Mouse (Mus musculus) heart, embryonic 15.5 days (tissue): Measurements from ENCODE around the gene Cbln3. TPM values are rescaled to one million over a fixed set of nuclear protein-coding genes. Genes with fewer than 3 reads are reported as not detected.

Experiments used
- ATAC-seq: fragments of 200-750 bp; cut with Nextera tagmentation; replicated peaks from 2 replicates; pipeline ENCODE4 v1.8.0; 2017; ENCODE audit warnings: low read depth, moderate TSS enrichment; ENCODE audit not compliant: insufficient number of reproducible peaks, insufficient read depth, low FRiP score
- H3K27ac ChIP-seq: fragments of 300-500 bp; sonication (generic); 2 replicates; pipeline ENCODE4 v1.5.1; 2015; ENCODE audit warnings: mild to moderate bottlenecking, inconsistent platforms
- H3K27me3 ChIP-seq: fragments of 300-500 bp; sonication (generic); 2 replicates; pipeline ENCODE4 v1.6.1; 2015; ENCODE audit warnings: inconsistent platforms
- H3K36me3 ChIP-seq: fragments of 300-500 bp; sonication (generic); 2 replicates; pipeline ENCODE4 v1.6.1; 2015; ENCODE audit warnings: mild to moderate bottlenecking, inconsistent platforms
- H3K4me1 ChIP-seq: fragments of 300-500 bp; sonication (generic); replicated peaks from 2 replicates; pipeline ENCODE4 v1.6.1; 2015; ENCODE audit warnings: inconsistent platforms
- H3K4me2 ChIP-seq: fragments of 300-500 bp; sonication (generic); 2 replicates; pipeline ENCODE4 v1.6.1; 2015; ENCODE audit warnings: inconsistent platforms, mild to moderate bottlenecking, moderate library complexity
- H3K4me3 ChIP-seq: fragments of 300-500 bp; sonication (generic); 2 replicates; pipeline ENCODE4 v1.5.1; 2015; ENCODE audit warnings: mild to moderate bottlenecking, inconsistent platforms
- H3K9ac ChIP-seq: fragments of 300-500 bp; sonication (generic); 2 replicates; pipeline ENCODE4 v1.6.1; 2015; ENCODE audit warnings: mild to moderate bottlenecking, inconsistent platforms
- H3K9me3 ChIP-seq: fragments of 300-500 bp; sonication (generic); replicated peaks from 2 replicates; pipeline ENCODE4 v1.6.1; 2016; ENCODE audit warnings: inconsistent platforms
- WGBS: fragments of 180-500 bp; shearing (Covaris S2); methylation state at CpG from one replicate; pipeline ENCODE4 v1.1.7; 2015; ENCODE audit warnings: mixed read lengths; 5-methylcytosine and 5-hydroxymethylcytosine counted together
- polyA plus RNA-seq: library from polyadenylated mRNA; unstranded; fragments of >200 nt; fragmentation: Nextera tagmentation; extraction: Ambion mirVana; gene quantifications from 2 replicates; pipeline ENCODE4 v1.2.1, GENCODE M21; 2015

The Cbln3 gene
- polyA plus RNA-seq = 0.36 and 0.50 TPM in 2 replicates

DNA sequence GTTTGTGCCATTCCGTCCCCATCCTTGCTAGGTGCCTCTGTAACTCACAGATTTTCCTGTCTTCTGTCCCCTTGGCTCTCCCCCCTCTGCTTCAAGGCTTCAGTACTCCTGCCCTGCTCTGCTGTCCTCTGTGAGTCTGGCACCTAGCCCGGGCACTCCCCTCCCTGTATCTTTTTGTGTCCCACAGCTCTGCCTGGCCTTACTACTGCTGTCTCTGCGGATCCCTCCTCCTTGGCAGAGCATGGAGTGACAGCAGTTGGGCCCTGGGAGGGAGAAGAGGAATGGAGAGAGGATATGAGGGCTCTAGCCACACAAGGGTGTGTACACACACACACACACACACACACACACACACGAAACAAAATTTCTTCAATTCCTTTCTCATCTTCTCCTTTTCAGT lies at the start of gene Cbln3:
Gene Cbln3, minus strand, starts transcription at position 227 of the 400 bp plus-strand sequence.
- H3K36me3 ChIP-seq = peaks cover 25% of the 10 kb centered on the region
- H3K27me3 ChIP-seq = no peaks in the 10 kb centered on the region
- H3K4me2 ChIP-seq = peak within 1 kb of the TSS; percentile 68
- no peaks in the 10 kb centered on the region for H3K9me3 ChIP-seq
- ATAC-seq = peak; percentile 66
- WGBS = 21% methylated on average over 4 of the region's 4 CpGs
- H3K9ac ChIP-seq = peak within 1 kb of the TSS; percentile 89
- H3K27ac ChIP-seq = peak within 1 kb of the TSS; percentile 97
- peak within 1 kb of the TSS; percentile 86 for H3K4me3 ChIP-seq
- H3K4me1 ChIP-seq = peaks cover 30% of the 10 kb centered on the region

DNA sequence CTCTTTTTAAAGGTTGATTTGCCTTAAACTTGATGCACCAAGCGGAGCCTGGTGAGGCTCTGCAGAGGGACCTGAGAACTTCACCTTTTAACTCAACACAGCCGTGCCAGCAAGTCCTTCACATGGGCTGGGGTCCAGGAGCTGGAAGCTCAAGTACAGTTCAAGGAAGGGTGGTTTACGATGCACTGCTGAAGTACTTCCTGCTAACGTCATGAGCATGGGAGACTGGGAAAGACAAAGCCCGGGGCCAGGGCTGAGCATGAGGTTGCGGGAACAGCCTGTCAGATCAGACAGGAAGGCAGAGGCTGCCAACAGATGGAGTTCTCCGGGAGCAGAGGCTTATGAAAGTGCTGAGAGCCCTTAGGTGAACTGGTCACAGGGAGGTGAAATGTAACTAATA lies 49.4 kb upstream of the Cbln3 start:
- no peak overlapping the region for H3K27ac ChIP-seq
- no peak overlapping the region for H3K9ac ChIP-seq
- ATAC-seq = no peak; the same call in 1 of the 2 replicates
- H3K36me3 ChIP-seq = no peaks in the 10 kb centered on the region
- no peaks in the 10 kb centered on the region for H3K9me3 ChIP-seq
- no peak overlapping the region for H3K4me3 ChIP-seq
- WGBS = 26% methylated on average over 7 of the region's 7 CpGs
- no peaks in the 10 kb centered on the region; the same call in 1 of the 2 replicates for H3K4me1 ChIP-seq
- H3K27me3 ChIP-seq = no peaks in the 10 kb centered on the region
- 0 out of 2 replicates have a peak overlapping the region, but pooled peaks have one; percentile 5 for H3K4me2 ChIP-seq

- ATAC-seq = no peak
- Histone ChIP-seq H3K4me1 (no peaks in the 10 kb centered on the region; the same call in 1 of the 2 replicates), H3K27ac (no peak overlapping the region), H3K4me2 (no peak overlapping the region), H3K9me3 (no peaks in the 10 kb centered on the region), H3K9ac (no peak overlapping the region), H3K4me3 (no peak overlapping the region), H3K27me3 (no peaks in the 10 kb centered on the region), H3K36me3 (no peaks in the 10 kb centered on the region)
- 51% methylated on average over 12 of the region's 12 CpGs for WGBS
Measured at GRCm38 (mm10) chr14:55929263-55929997, 45.2 kb upstream of the Cbln3 start.

- WGBS = 79% methylated on average over 4 of the region's 4 CpGs
Measured at GRCm38 (mm10) chr14:55926847-55927246, 42.7 kb upstream of the Cbln3 start.

GRCm38 (mm10) chr14:55922475-55923232 lies 38.5 kb upstream of the Cbln3 start:
- Histone ChIP-seq H3K36me3 (no peaks in the 10 kb centered on the region), H3K27me3 (no peaks in the 10 kb centered on the region), H3K4me2 (no peak overlapping the region), H3K4me3 (no peak overlapping the region), H3K9ac (peak overlapping the region; percentile 17; the same call in 1 of the 2 replicates), H3K9me3 (no peaks in the 10 kb centered on the region), H3K27ac (no peak overlapping the region), H3K4me1 (peaks cover 6% of the 10 kb centered on the region)
- ATAC-seq = no peak
- WGBS = 18% methylated on average over 7 of the region's 7 CpGs

More at GRCm38 (mm10) chr14:55926847-55927246, 42.7 kb upstream of the Cbln3 start:
- H3K9ac ChIP-seq = no peak overlapping the region
- no peak overlapping the region for H3K4me2 ChIP-seq
- no peaks in the 10 kb centered on the region for H3K27me3 ChIP-seq
- no peaks in the 10 kb centered on the region for H3K36me3 ChIP-seq
- no peak overlapping the region for H3K4me3 ChIP-seq
- no peak for ATAC-seq
- peaks cover 6% of the 10 kb centered on the region for H3K4me1 ChIP-seq
- H3K9me3 ChIP-seq = no peaks in the 10 kb centered on the region
- no peak overlapping the region for H3K27ac ChIP-seq

GRCm38 (mm10) chr14:55918240-55919082 lies 34.3 kb upstream of the Cbln3 start:
- H3K27me3 ChIP-seq = no peaks in the 10 kb centered on the region
- H3K4me1 ChIP-seq = peaks cover 6% of the 10 kb centered on the region
- no peaks in the 10 kb centered on the region for H3K36me3 ChIP-seq
- 35% methylated on average over 14 of the region's 14 CpGs for WGBS
- H3K4me3 ChIP-seq = no peak overlapping the region
- no peak overlapping the region for H3K9ac ChIP-seq
- no peaks in the 10 kb centered on the region for H3K9me3 ChIP-seq
- H3K27ac ChIP-seq = no peak overlapping the region
- H3K4me2 ChIP-seq = no peak overlapping the region
- no peak for ATAC-seq

DNA sequence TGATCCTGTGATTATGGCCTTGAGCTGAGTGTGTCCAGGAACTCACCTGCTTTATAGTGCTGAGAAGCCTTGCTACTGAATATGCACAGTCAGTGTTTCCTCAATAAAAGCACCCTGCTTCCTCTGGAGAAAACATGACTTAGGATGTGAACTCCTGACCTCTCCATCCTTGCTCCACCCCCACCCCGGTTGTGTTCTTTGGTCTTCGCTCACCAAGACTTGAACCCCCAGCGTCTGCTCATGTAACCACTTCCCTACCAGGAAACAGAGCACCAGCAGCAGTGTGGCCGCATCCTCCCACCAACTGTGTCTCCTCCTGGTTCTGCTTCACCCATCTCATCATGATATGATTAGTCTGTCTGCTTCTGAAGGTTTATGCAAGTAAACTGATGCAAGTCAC lies 29.2 kb upstream of the Cbln3 start:
- no peak for ATAC-seq
- H3K9ac ChIP-seq = no peak overlapping the region
- H3K4me1 ChIP-seq = no peaks in the 10 kb centered on the region
- WGBS = 53% methylated on average over 4 of the region's 4 CpGs
- H3K9me3 ChIP-seq = no peaks in the 10 kb centered on the region
- H3K4me2 ChIP-seq = no peak overlapping the region
- no peaks in the 10 kb centered on the region for H3K27me3 ChIP-seq
- no peak overlapping the region for H3K4me3 ChIP-seq
- H3K27ac ChIP-seq = no peak overlapping the region
- H3K36me3 ChIP-seq = no peaks in the 10 kb centered on the region

- Histone ChIP-seq H3K4me1 (peaks cover 6% of the 10 kb centered on the region), H3K27me3 (no peaks in the 10 kb centered on the region), H3K9me3 (no peaks in the 10 kb centered on the region), H3K4me2 (no peak overlapping the region), H3K4me3 (no peak overlapping the region), H3K9ac (no peak overlapping the region), H3K36me3 (no peaks in the 10 kb centered on the region), H3K27ac (no peak overlapping the region)
- no peak for ATAC-seq
- WGBS = 14% methylated on average over 1 of the region's 1 CpGs
Measured at GRCm38 (mm10) chr14:55905518-55905917, 21.3 kb upstream of the Cbln3 start.

- Histone ChIP-seq H3K27ac (peak overlapping the region; percentile 78), H3K4me1 (peaks cover 18% of the 10 kb centered on the region), H3K9ac (peak overlapping the region; percentile 75), H3K27me3 (no peaks in the 10 kb centered on the region), H3K9me3 (no peaks in the 10 kb centered on the region), H3K36me3 (peaks cover 30% of the 10 kb centered on the region), H3K4me2 (peak overlapping the region; percentile 92), H3K4me3 (peak overlapping the region; percentile 58)
- 11% methylated on average over 12 of the region's 12 CpGs for WGBS
- ATAC-seq = no peak
Measured at GRCm38 (mm10) chr14:55900414-55900755, 16.2 kb upstream of the Cbln3 start.

- Histone ChIP-seq H3K9ac (peak within 1 kb of the TSS; percentile 75), H3K9me3 (no peaks in the 10 kb centered on the region), H3K4me3 (peak within 1 kb of the TSS; percentile 58), H3K36me3 (peaks cover 35% of the 10 kb centered on the region), H3K27me3 (no peaks in the 10 kb centered on the region), H3K4me1 (peaks cover 18% of the 10 kb centered on the region), H3K27ac (peak within 1 kb of the TSS; percentile 78), H3K4me2 (peak within 1 kb of the TSS; percentile 92)
- WGBS = under 1% methylated on average over 39 of the region's 39 CpGs
- peak; percentile 88 for ATAC-seq
Measured at GRCm38 (mm10) chr14:55899701-55900413, 15.7 kb upstream of the Cbln3 start, which contains the start of gene Sdr39u1. Gene Sdr39u1 (minus strand): TSS chr14:55900293.
